Mouse (Mus musculus) ovary, postnatal 36 days (tissue): Measurements from ENCODE around the gene Trpm8.

ENCODE experiments used
- DNase-seq: peaks from one replicate; pipeline ENCODE4 v3.0.0; 2022; ENCODE audit warnings: low spot score, mixed read lengths

Gene Trpm8

DNA sequence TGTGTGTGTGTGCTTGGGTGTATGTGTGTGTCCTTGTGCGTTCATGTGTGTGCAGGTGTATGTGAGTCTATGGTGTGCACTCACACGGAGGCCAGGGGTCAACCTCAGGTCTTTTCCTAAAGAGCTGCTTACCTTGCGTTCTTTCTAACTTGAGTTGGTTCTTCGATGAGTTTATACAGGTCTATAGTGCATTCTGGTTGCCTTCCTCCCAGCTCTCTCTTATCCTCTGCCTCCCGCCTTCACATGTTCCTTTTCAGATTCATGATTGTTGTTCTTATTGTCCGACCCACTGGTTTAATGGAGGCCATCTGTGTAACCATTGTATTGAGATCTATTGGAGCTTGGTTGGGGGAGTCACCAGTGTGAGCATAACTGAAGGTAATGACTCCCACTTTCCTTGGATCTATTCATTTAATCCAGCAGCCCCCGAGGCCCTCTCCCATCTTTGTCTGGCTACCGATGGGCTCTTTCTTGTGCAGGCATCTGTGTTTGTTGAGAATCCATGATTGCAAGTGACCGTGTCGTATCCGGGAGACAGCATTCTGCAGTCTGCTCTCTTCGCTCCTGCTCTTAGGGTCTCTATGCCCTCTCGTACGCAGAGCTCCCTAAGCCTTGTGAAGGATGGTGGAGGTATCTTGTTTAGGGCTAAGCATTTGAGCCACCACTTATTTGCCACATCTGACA, 24.7 kb downstream of the Trpm8 start:
- DNase-seq, result no peak

DNA sequence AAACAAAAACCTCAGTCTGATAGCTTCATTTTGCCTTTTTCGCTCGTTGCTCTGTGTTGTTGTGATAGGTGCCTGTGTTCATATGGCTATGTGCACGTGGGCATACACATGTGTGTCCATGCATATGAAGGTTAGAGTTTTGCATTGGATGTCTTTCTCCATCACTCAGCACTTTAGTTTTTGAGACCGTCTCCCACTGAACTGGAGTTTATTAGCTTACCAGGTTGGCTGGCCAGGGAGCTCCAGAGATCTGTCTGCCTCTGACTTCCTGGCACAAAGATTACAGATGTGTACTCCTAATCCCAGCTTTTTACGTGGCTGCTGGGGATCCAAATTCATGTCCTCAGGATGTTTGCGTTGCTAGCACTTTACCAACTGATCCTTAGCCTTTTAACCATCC, 26.3 kb downstream of the Trpm8 start:
- DNase-seq, result no peak

DNA sequence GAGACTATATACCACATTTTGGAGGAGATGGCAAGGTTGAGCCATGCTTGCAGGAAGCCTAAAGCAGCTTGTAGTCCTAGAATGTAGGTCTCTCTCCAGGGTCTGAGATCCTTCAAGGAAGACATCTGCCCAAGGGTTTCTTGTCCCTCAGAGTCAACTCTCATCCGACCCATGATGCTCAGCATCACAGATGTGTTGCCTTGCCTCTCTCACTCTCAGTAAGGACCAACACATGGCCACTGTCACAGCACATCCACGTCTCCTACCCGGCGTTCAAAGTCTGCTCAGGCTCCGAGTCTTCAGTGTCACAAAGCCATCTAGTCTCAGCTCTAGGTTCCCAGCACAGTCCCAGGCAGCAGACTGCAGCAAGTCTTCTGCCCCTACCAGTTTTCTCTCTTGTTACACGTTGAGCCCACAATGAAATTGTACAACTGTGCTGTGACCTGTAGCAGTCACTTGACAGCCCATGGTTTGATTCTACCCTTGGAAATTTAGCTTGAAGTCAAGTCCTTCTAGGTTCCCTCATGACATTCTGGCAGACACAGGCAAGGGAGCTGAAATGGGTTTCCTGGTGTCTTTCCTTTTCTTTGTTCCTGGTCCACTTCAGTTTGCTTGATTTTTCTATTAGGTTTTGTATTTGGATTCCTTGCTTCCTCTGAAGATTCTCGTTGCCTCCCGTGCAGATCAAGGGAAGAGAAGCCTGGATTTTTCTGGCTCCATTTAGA, 27.0 kb downstream of the Trpm8 start:
- DNase-seq, result no peak

DNA sequence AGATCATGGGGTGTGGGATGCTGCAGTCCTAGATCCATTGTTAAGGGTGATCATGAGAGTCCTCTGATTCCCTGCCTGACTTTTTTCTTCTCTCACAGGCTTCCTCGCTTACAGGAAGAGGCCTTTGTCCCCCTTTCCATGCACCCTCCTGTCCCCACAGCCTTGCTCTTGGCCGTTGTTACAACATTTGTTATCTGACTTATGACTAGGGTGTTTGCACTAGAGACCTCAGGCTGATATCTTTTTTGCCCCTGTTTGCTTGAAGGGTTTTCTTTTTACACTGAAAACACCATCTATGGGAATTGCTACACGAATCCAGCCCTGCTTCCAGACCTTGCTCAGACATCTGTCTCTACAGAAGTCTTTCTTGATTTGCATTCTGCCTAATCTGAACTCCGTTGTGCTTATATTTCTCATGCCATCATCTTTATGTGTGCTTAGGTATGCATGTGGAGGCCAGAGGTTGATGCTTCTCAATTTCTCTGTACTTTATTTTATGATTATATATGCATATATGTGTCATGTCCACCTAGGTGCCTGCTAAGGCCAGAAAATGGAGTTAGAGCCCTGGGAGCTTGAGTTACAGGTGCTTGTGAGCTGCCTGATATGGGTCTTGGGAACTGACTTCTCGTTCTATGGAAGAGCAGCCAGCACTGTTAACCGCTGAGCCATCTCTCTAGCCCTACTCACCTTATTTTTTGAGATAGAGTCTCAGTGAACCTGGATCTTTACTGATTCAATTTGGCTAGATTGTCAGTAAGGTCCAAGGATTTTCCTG, 27.7 kb downstream of the Trpm8 start:
- DNase-seq, result no peak

DNA sequence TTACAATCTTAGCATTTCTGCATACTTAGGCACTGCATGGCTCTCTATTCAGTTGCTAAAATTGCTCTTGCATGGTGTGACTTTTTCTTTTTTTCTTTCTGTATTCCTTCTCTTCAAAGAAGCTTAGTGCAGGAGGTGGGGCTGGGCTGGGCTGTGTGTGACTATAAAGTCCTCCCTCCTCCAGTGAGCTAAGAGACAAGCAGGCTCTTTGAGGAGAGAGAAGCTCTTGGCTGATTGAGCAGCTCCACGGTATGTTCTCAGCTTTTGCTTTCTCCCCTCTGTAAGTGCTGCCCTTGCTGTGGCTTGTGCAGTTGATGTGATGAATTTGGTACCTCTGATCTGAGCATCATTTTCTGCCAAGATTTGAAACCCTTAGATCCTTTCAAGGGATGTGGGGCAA, 29.1 kb downstream of the Trpm8 start:
- DNase-seq, result no peak

DNA sequence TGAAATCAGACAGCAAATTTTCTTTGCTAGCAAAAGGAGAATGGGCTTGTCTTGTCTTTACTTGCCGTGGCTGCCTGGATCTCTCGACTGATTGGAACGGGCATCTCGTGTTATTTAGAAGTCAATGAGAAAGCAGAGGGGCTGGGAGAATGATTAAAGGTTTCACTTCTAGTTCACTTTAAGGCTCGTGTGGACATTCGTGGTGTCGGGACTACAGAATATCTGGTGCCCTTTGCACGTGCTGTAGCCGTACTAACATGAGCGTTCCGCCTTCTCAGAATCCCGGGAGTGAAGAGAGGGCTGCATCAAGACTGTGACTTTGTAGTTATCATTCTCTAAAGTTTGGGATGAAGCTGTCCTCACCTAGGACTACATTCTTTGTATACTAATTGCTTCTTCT, 29.7 kb downstream of the Trpm8 start:
- no peak for DNase-seq

DNA sequence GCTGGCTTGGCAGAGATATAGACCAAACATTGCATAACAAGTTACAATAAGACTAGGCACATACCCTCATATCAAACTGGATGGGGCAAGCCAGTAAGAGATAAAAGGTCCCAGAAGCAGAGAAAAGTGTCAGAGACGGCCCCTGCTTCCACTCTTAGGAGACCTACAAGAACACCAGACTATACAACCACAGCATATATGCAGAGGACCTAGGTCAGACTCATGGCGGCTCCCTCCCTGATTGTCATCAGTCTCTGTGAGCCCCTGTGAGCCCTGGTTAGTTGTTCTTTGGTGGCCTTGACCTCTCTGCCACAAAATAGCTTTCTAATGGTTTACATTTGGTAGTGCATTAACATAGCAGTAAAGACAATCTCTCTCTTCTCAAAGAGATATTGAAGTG, 31.6 kb downstream of the Trpm8 start:
- no peak for DNase-seq

DNA sequence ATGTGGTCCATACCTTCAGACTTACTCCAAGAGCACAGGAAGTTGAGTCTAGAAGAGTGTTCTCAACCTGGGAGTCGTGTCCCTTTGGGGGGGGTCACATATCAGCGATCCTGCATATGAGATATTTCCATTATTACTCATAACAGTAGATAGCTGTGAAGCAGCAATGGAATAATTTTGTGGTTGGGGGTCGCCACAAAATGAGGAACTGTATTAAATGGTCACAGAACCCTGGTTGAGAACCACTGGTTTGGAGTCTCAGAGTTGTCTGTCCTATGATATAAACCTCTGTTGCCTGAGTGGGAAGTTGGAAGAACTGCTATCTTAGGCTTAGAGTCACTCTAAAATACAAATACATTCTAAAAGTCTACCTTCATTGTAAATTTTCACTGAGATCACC, 32.4 kb downstream of the Trpm8 start:
- no peak for DNase-seq

DNA sequence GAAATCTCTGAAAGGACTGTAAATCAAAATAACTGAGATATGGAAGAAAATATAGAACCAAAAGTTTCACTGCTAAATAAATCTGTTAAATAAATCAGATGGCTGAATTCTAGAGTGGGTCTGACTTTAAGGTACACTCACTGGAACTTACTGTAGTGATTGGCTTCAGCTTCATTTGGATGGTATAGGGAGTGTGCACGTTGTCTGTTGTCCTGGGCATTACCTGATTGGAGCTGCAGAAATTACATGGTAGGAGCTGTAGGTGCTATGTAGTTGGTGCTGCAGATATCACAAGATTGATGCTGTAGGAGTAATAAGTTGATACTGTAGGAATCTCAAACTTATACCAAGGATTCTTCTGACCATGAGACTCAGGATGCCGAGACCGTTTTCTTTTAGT, 32.9 kb downstream of the Trpm8 start:
- DNase-seq, result no peak

DNA sequence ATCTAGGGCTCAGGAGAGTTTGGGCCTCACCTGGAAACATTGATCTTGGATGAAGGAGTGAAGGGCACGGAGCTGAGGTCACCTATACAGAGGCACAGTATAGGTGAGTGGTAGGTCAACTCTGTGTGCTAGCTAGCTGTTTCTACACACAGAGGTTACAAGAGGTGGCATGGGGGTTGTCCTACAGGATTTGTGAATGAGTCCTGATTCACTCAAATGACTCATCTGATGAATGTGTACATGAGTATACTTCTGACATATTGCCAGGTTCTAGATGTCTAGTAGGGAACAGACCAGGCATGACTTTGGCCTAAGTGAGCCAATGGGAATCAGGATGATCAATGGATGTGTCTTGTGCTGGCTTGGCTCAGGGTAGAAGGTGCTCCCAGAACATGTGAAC, 39.8 kb downstream of the Trpm8 start:
- DNase-seq, result no peak

DNA sequence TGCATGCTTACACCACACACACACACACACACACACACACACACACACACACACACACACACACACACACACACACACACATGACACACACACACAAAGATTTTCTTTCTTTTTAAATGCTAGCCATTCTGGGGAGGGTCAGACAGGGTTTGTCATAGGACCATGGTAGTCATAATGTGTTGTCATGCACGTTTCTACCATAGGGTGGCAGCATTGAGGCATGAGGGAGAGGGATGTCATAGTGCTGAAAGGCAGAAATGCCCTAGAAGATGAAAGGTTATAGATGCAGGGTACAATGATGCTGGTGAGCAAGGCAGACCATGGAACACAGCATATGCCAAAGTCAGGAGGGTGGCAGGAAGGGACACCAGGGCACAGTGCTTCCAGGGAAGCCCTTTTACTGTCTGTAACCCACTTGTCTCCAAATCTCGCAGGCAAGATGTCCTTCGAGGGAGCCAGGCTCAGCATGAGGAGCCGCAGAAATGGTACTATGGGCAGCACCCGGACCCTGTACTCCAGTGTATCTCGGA, 41.1 kb downstream of the Trpm8 start:
- no peak for DNase-seq

DNA sequence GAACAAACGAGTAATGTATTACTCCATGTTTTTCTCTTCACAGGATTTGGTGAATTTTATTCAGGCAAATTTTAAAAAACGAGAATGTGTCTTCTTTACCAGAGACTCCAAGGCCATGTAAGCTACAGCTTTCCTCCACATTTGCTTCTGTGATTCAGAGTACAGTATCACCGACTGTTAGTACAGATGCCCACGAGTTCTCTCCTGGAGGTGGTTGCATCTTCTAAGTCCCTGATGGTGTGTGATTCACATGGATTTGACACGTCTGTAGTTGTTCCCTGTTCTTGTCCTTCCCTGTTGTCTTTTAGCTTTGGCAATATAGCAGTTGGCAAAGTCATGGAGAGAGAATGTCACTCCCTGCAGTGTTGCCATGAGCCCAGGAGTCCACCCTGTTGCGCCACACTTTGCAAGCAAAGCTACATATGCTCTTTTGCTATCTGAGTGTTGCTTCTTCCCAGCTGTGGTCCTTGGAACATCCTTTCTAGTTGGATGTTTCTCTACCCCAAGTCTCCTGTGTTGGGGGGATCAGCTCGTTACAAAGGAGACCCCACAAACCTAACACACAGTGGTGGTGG, 43.4 kb downstream of the Trpm8 start:
- no peak for DNase-seq

DNA sequence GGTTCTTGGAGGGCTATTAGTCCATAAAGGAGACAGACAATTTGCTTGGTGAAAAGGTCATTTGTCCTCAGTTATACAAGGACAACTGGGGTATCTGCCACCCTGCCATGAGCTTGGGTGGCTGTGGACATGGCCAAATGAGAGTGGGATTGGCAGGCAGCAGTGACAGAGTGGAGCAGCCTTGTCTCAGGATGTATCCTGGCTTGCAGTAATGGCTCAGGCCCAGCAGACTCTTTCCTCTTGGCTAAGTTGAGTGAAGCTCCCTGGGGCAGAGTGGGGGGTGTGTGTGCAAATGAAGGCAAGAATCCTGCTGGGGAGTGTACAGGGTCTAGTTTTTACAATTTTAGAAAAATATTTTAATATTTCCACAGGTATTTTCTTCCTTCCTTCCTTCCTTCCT, 44.7 kb downstream of the Trpm8 start:
- DNase-seq, result no peak

DNA sequence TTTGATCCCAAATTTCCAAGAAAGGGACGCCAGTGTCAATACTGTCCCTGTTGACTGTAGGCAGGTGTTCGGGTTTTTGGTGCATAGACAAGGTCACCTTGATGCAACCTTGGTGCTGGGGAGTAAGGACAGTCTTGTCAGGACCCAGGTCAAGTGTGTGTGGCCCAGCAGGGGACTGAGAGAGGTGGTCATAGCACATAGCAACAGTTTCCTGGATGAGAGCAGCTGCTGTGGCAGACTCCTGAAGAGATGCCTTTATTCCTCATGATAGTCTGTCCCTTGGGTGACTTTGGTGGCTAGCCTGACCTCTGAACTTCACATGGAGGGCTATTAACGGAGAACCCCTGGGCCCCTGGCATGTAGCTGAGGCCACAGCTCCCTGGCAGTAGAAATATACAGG, 45.6 kb downstream of the Trpm8 start:
- DNase-seq, result no peak

DNA sequence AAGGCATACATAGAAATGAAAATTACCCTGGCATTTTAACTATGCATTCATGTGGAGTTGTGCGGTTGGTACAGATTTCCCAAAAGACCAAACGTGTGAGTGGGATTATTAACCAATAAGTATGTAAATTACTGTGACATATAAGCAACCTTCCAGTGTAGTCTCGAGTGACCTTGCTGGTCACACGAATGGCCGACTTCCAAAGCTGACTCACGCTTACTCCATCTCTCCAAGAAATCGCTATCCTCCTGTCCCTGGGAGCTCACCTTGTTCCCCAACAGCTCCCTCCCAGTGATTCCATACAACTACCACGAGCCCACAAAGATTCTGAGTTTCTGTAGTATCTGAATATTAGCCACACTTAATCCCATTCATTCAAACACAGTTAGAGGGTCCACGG, 62.0 kb downstream of the Trpm8 start:
- DNase-seq, result no peak

DNA sequence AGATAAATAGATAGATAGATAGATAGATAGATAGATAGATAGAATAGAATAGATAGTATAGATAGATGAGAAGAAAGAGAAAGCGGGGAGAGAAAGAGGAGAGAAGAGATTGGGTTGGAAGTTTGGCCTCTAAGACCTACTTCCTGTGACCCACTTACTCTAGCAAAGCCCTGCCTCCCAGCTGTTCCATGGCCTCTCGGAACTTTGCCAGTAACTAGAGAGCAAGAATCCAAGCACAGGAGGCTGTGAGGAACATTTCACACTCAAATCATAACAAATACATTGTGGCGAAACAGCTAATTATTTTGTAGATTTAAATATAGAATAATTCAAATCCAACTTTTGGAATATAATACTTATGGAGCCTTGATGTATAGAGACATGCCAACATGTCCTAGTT, 65.2 kb downstream of the Trpm8 start:
- DNase-seq, result no peak

DNA sequence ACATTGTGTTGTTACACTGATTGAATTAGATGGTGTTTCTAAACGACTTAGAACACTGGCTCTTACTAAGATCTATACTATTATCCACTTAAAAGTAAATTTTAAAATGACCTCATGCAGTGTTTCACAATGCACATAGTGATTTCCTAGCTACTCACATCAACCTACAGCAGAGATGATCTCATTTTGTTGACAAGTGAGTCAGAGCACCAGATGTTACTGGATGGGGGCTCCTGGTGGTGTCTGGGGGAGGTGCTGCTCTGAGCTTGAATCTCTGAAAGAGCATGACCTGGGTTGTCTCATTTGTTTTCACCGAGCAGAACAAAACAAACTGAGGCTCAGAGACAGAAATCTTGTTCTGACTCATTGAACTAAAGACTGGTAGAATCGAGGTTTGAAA, 68.1 kb downstream of the Trpm8 start:
- no peak for DNase-seq

DNA sequence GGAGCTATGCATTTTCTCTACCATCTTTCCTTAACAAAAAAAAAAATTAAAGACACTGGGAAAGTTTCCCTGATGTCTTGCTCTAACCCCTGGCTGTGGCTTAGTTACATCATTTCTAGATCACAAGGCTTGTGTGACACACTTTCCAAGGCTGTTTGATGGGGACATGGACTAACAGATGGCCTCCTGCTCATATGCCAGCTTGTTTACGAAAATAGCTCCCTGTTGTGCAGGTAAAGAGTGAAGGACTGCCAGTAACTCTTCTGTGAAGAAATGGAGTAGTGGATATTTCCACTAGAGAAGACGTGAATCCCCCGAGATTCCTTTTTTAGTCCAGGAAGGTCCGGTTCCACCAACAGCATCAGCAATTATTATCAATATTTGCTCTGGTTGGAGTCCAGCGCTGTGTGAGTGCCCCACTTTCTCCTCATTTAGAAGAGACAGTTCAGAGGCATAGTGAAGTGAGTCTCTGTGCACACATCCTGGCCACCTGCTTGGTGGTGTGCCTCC, 71.1 kb downstream of the Trpm8 start:
- DNase-seq, result no peak

DNA sequence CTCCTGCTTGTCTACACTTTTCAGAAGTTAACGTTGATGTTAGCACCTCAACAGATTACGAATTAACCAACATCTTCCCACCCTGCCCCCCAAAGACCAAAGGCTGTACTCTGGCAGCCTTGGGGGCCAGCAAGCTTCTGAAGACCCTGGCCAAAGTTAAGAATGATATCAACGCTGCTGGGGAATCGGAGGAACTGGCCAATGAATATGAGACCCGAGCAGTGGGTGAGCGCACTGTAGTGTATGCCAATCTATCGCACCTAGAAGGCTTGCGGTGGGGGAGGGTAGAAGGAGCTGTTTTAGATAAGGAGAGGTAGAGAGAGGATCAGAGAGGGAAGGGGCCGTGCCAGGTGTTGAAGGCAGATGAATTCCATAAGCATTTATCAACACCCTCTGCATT, 73.3 kb downstream of the Trpm8 start:
- no peak for DNase-seq

DNA sequence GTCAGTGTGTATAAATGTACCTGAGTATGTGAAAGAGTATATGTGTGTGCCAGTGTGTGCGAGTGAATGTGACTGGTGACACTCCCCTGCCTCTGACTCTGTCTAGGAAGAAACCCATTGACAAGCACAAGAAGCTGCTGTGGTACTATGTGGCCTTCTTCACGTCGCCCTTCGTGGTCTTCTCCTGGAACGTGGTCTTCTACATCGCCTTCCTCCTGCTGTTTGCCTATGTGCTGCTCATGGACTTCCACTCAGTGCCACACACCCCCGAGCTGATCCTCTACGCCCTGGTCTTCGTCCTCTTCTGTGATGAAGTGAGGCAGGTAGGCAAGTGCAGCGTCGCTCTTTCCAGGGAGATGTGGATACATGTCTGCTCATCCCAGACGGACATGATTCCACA, 77.6 kb downstream of the Trpm8 start:
- DNase-seq, result no peak

DNA sequence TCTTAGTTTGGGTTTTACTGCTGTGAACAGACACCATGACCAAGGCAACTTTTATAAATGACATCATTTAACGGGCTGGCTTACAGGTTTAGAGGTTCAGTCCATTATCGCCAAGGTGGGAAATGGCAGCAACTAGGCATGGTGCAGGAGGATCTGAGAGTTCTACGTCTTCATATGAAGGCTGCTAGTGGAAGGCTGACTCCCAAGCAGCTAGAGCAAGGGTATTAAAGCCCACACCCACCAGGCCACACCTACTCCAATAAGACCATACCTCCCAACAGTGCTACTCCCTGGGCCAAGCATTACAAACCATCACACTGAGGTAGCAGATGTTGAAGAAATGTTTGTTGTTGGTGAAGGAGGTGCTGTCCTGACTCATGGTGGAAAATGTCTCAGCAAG, 78.2 kb downstream of the Trpm8 start:
- DNase-seq, result no peak

DNA sequence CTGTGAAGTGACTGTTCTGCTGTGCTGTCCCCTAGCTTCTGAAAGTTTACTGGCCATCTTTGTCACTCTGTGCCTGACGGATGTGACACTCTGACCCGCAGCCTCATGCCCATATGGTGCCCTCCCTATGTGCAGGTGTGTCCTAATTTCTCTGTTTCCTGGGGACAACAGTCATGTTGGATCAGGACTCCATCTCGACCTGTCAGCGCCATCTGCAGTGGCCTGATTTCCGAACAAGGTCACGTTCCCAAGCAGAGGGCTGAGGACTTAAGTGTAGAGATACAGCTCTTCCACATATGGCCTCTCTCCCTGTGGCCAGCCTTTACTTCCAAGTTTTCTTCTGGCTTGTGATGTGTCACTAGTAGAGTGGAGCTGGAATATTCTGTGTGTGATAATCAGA, 79.2 kb downstream of the Trpm8 start:
- no peak for DNase-seq
